Mouse (Mus musculus): ENCODE measurements around the gene Dnttip1.

Dnttip1 gene

GRCm38 (mm10) chr2:164804533-164805331 lies 58.9 kb downstream of the Dnttip1 start, which contains the start of the genes Acot8 and Zswim3:
Acot8 (minus strand) TSS chr2:164804882.
Zswim3 (plus strand) TSS chr2:164805098.
- peak; percentile 97 for DNase-seq (ENCODE audit: inconsistent ontology term)

- no peak for DNase-seq (ENCODE audit: inconsistent ontology term)
Observed at GRCm38 (mm10) chr2:164805332-164805718, 59.5 kb downstream of the Dnttip1 start.

- no peak for DNase-seq (ENCODE audit: inconsistent ontology term)
Observed at GRCm38 (mm10) chr2:164806614-164807013, 60.8 kb downstream of the Dnttip1 start.

GRCm38 (mm10) chr2:164813557-164813956 lies 67.8 kb downstream of the Dnttip1 start:
- no peak for DNase-seq (ENCODE audit: inconsistent ontology term)

GRCm38 (mm10) chr2:164815348-164815747 lies 69.6 kb downstream of the Dnttip1 start:
- DNase-seq (ENCODE audit: inconsistent ontology term) = no peak

GRCm38 (mm10) chr2:164815821-164816220 lies 70.0 kb downstream of the Dnttip1 start:
- DNase-seq (ENCODE audit: inconsistent ontology term) = no peak

- peak; percentile 26 for DNase-seq (ENCODE audit: inconsistent ontology term)
Observed at GRCm38 (mm10) chr2:164817206-164817605, 71.4 kb downstream of the Dnttip1 start.

GRCm38 (mm10) chr2:164817703-164818102 lies 71.9 kb downstream of the Dnttip1 start:
- no peak for DNase-seq (ENCODE audit: inconsistent ontology term)
